Mouse (Mus musculus) embryo, embryonic 9.5 days (tissue): ENCODE data around the gene D17Wsu92e.

ENCODE experiments used
- DNase-seq: peaks from one replicate; pipeline ENCODE4 v3.0.0-alpha.2; 2017; ENCODE audit errors: extremely low spot score

Gene D17Wsu92e

DNA sequence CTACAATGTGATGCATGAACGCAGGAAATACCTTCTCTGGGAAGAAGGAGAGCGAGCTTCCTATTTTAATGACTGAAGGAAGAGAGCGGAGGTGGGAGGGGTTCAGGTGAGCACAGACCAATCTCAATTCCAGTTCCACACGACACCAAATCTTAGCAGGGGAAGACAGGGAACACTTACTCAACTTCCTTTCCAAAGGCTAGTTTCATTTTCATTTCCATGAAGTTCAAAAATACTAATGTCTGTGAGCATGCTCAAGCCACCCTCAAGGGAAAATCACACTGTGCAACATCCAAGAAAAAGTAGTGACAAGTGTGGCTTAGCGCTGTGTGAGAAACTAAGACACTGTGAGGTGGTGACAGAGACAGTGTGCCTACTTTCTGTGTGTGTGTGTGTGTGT is 30.4 kb downstream of the D17Wsu92e start:
- no peak for DNase-seq

DNA sequence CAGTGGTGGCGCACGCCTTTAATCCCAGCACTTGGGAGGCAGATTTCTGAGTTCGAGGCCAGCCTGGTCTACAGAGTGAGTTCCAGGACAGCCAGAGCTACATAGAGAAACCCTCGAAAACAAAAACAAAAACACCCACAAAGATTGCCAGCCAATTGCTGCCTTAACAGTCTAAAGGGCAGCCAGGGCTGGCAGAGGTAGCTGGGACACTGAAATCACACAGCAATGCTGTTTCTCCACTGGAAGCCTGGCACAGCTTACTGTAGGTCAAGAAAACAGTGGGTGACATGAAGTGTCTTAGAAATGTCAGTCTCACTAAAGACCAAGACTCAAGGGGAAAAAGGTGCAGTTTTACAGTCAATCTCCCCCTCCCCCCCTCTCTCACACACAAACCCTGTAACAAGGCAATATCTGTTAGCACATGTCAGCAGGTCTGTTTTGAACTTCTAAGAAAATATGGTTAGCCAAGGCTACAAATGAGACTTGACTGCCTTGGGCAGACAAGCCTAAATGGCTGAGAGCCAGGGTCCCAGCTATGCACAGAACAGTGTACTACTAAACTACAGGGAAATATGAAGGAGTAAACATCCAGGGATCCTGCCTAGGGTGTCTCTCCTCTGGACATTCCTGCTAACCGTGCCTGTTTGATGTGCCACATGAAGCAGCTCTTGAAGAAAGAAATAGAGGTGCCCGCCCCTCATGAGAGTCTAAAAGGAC is 31.8 kb downstream of the D17Wsu92e start:
- no peak for DNase-seq

- DNase-seq, result no peak
Observed at GRCm38 (mm10) chr17:27783567-27783966, 36.9 kb downstream of the D17Wsu92e start.

DNA sequence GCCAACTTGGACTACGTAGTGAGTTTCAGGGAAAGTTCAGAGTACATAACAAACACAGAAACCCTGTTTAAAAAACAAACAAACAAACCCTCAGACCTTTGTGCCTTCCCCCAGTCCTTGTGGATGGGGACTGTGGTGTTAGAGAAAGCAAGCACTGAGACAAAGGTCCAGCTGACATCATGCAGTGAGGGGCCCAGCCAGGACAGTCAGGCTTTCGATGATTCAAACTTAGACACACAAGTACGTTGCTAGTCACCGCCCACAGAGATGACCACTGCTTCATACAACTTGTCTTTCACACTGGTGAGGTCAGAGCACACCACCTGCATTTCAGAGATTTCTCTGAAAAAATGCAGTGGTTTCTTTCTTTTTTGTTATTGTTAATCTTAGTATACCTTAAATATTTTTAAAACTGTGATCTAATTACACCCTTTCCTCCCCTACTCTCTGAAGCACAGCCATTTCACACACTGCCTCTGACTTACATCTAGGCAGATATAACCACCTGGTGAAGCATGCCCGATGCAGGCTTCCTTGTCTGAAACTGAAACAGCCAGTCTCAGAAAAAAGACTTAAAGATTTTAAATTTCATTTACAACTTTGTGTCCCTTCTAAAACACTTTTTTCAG is 39.3 kb downstream of the D17Wsu92e start:
- DNase-seq, result no peak

DNA sequence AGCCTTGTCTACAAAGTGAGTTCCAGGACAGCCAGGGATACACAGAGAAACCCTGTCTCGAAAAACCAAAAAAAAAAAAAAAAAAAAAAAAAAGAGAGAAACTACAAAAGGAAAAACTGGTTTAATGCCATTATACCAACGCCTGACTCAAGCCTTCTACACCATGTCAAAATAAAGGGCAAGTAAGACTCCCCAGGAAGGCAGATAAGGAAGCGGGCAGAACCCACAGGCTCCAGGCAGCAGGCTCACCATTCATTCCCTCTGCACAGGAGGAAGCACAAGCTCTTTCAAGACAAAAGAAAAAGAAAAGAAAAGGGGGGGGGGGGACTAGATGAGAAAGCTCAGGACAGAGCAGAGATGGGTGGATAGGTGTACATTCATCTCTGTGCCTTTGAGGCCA is 40.7 kb downstream of the D17Wsu92e start:
- DNase-seq, result no peak

DNA sequence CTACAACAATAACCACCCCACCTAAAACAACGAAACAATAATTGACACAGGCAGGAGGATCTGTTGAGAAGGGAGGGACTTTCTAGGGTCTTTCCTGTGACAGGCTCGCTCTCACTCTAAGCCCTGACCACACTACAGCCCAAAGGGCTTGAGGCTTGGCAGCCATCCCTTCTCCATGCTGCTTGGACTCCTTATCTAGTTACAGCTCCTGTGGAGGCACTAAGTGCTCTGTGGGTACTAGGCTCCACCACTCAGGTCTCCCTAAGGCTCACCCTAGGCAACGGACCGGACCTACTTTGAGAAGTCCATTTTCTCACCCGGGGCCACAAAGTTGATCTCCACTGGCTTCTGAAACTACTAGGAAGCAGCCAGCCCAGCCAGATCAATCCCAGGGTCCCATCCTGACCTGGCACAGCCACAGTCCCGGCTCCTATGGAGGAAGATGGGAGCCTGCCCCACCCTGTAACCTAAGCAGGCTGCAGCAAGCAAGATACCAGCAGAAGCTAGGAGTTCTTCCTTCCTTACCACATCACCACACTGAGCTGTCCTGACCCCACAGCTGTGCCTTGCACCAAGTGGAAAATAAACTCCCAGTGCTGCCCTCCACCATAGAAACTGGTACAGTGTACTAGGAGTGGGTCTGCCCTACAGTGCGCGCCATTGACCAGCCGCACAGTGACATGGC is 41.6 kb downstream of the D17Wsu92e start:
- DNase-seq, result no peak

- DNase-seq, result no peak
Observed at GRCm38 (mm10) chr17:27777823-27778222, 42.6 kb downstream of the D17Wsu92e start.

- DNase-seq, result no peak
Observed at GRCm38 (mm10) chr17:27774198-27774597, 46.2 kb downstream of the D17Wsu92e start.

DNA sequence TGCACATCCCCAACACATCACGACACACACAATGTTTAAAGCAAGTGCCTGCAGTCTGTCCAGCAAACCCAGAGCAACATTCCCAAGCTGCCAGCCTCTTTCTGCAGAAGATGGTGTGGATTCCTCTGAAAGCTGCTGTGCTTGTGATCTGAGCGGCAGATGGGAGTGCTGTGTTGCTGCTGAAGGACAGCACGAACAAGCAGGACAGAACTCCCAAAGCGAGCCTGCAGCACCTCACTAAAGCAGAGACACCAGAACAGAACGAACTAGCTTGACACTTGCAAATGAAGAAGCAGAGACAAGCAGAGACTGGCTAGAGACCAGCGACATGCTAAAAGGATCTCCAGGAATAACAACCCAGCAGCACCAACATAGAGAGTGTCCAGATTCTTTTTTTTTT is 48.8 kb downstream of the D17Wsu92e start:
- no peak for DNase-seq

DNA sequence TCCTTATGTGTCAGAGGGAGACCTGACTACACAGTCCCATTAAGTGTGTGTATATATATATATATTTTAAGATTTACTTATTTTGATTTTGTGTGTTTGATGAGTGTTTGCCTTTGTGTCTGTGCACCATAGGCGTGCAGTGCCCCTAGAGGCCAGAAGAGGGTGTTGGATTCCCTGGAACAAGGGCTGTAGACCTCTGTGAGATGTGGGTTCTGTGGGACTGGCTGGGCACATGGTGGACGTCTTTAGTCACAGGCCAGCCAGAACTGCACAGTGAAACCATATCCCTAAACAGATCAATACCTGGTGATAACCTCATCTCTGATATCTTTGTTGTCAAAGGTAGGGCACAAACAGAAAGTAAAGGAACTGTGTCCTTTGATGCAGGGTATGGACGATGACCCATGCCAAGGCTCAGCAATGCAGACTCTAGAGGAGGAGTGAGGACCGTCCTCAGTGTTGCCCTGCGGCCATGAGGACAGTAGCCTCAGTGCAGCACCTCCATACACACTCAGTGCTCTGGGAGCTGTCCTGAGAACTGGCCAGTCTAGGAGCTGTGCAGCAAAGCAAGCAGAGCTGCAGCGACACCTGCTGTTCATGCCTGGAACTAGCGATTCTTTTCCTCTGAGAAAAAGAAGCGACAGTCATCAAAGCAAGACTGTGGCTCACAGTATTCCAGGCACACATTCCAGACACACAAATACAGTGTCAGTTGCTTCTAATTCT is 51.5 kb downstream of the D17Wsu92e start:
- DNase-seq, result peak; percentile 68

GRCm38 (mm10) chr17:27767543-27767942 is 52.9 kb downstream of the D17Wsu92e start:
- DNase-seq, result no peak

- no peak for DNase-seq
Observed at GRCm38 (mm10) chr17:27767120-27767519, 53.3 kb downstream of the D17Wsu92e start.

- DNase-seq, result no peak
Observed at GRCm38 (mm10) chr17:27765066-27765465, 55.4 kb downstream of the D17Wsu92e start.

GRCm38 (mm10) chr17:27764453-27764852 is 56.0 kb downstream of the D17Wsu92e start:
- DNase-seq, result no peak

GRCm38 (mm10) chr17:27762884-27763283 is 57.6 kb downstream of the D17Wsu92e start:
- no peak for DNase-seq

DNA sequence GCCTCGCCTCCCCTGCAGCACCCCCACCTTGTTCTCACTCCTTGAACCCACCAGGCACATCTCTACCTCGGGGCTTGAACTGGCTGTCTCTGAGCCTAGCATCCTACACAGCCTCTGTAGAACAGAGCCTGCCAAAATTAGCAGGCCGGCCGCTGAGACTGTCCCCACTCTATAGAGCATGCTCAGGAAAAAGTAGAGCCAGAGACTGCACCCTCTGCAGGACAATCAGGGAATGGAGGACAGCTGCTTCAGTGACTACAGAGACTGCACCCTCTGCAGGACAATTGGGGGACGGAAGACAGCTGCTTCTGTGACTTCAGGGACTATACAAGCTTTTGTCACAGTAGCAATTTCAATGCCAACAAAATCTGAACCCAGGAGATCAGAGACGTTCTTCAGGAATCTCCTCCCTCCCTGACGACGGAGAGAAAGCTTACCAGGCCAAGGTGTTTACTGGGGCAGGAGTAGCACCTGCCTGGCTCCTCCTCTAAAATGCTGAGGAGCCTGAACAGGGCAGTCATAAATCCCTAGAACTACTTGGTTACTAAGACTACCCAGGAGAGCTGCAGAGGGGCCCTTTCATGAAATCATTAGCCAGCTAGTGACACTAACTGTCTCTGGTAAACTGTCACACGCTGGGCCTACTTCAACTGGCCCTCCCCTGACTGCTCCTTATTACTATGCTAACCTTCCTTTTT is 58.7 kb downstream of the D17Wsu92e start:
- peak; percentile 74 for DNase-seq

DNA sequence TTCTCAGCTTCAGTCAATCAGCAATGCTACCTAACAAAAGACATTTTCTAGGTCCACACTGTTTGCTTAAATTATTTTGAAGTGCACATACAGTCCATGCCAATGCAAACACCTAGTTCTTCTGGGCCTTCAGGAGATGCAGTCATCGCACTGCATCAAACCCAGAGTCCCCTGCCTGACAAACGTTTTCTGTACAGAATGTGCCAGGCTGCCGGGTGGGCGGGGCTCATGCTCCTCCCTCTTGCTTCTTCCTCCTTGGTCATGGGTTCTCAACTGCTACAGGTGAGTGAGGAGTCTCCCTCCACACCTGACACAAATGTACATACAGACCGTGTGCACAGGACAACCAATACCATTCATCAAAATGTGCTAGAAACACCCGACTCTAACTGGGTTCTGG is 60.3 kb downstream of the D17Wsu92e start:
- DNase-seq, result no peak

DNA sequence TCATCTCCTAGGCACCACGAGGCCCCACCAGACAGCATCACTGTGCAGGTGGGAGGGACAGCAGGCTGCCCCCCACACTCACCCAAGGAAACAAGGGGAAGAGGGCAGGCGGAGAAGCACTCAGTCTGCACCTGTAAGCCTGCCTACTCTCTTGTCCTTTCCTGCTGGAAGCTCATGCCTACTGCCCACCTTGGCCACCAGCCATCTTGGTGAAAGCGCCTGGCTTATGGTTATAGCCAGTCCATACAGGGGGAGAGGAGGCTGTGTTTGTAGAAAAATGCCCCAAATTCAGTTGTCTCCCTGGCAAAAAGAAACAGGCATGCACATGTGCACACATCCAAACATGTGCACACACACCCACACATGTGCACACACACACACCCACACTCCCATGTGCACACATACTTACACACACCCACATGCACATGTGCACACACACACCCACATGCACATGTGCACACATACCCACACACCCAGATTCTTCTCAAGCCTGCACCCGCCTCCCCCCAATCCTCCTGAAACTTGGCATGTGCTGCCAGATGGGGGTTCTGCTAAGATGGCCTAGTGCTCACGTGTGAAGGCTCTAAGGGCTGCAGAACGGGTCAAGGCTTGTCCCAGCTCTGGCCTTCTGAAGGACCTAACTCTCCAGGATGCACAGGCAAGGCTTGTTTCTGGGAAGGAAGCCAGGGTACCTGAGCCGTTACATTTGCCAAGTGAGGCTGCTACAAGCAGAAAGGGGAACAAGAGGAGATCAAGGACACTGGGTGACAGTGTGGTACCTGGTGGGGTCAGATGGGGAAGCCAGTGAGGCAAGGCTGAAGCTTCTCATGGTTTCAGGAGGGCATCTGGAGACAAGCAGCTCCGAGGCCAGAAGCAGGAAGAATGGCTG is 68.9 kb downstream of the D17Wsu92e start:
- DNase-seq, result no peak

GRCm38 (mm10) chr17:27750451-27750942 is 70.0 kb downstream of the D17Wsu92e start:
- no peak for DNase-seq

- DNase-seq, result no peak
Observed at GRCm38 (mm10) chr17:27748123-27748522, 72.3 kb downstream of the D17Wsu92e start.
